Mouse (Mus musculus) G1E (cell line): ENCODE measurements at regions not wholly inside any gene's neighbourhood (a gene's known extent, or its start where the extent isn't known, plus 50 kb on each side); places are given as distances from the start of the nearest gene placed in this dataset.
"Not testable (repeated sequence)": the region's sequence is repeated elsewhere in the genome, so short reads cannot be mapped to it uniquely, and the experiment has no call there.

Experiments
- ATAC-seq: 2 replicates; pipeline ENCODE4 v1.8.0; 2016; ENCODE audit warnings: mild to moderate bottlenecking; ENCODE audit not compliant: insufficient number of reproducible peaks, poor library complexity, low FRiP score, severe bottlenecking; ENCODE audit errors: extremely low read depth
- DNase-seq: peaks from one replicate; pipeline ENCODE4 v3.0.0; 2012; ENCODE audit warnings: low spot score
- H3K27me3 ChIP-seq: 2 replicates; pipeline ENCODE4 v1.6.1; 2012; ENCODE audit warnings: mild to moderate bottlenecking, low read length, inconsistent platforms; ENCODE audit not compliant: insufficient read depth
- H3K36me3 ChIP-seq: replicated peaks from 2 replicates; pipeline ENCODE3; 2012; ENCODE audit warnings: mild to moderate bottlenecking, inconsistent platforms
- H3K4me1 ChIP-seq: 2 replicates; pipeline ENCODE4 v1.6.1; 2012; ENCODE audit warnings: low read depth, low read length, inconsistent platforms, mixed read lengths; ENCODE audit not compliant: insufficient read depth
- H3K4me3 ChIP-seq: 2 replicates; pipeline ENCODE4 v1.5.1; 2012; ENCODE audit warnings: low read depth, mild to moderate bottlenecking, inconsistent platforms, low read length, moderate library complexity, mixed read lengths
- H3K9me3 ChIP-seq: replicated peaks from 2 replicates; pipeline ENCODE4 v1.6.1; 2012; ENCODE audit warnings: inconsistent platforms
- CTCF ChIP-seq: IDR thresholded peaks from 2 replicates; pipeline ENCODE4 v1.5.1; 2012; ENCODE audit warnings: low read depth, low read length, inconsistent platforms, mixed read lengths
- GATA1 ChIP-seq: IDR thresholded peaks from 2 replicates; pipeline ENCODE4 v1.6.1; 2012; ENCODE audit warnings: borderline replicate concordance, low read length, inconsistent platforms, mixed read lengths
- GATA2 ChIP-seq: IDR thresholded peaks from 2 replicates; pipeline ENCODE4 v1.6.1; 2012; ENCODE audit warnings: low read depth, low read length, inconsistent platforms, borderline replicate concordance
- POLR2AphosphoS5 ChIP-seq: IDR thresholded peaks from 2 replicates; pipeline ENCODE4 v1.6.1; 2012; ENCODE audit warnings: low read depth, low read length, inconsistent platforms; ENCODE audit not compliant: insufficient replicate concordance
- TAL1 ChIP-seq: conservative IDR thresholded peaks from 2 replicates; pipeline ENCODE4 v1.6.1; 2012; ENCODE audit warnings: low read depth, low read length, inconsistent platforms, mixed read lengths

DNA sequence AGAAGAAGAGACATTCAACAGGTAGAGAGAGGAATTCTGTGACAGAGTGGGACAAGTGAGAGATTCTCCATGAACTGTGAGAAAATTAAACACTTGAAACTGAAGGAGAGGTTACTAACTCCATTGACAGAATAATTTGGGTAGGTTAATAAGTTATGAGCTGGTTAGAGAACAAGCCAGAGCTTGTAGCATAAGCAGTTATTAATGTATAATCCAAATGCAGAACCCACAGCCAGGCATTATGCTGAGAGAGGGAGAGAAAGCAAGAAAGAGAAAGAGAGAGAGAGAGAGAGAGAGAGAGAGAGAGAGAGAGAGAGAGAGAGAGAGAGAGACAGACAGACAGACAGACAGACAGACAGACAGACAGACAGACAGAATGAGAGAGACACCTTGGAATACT lies 397.0 kb downstream of the Adam6a start:
- ATAC-seq: no peak
- H3K36me3 ChIP-seq: no peaks in the 10 kb centered on the region
- H3K27me3 ChIP-seq: no peaks in the 10 kb centered on the region
- H3K4me1 ChIP-seq: no peaks in the 10 kb centered on the region
- H3K4me3 ChIP-seq: no peak overlapping the region
- no peak for DNase-seq
- no peak for TF ChIP-seq CTCF
- no peak for TF ChIP-seq GATA2
- TF ChIP-seq GATA1: no peak
- TF ChIP-seq POLR2AphosphoS5: no peak
- no peak for TF ChIP-seq TAL1
- no peaks in the 10 kb centered on the region for H3K9me3 ChIP-seq

DNA sequence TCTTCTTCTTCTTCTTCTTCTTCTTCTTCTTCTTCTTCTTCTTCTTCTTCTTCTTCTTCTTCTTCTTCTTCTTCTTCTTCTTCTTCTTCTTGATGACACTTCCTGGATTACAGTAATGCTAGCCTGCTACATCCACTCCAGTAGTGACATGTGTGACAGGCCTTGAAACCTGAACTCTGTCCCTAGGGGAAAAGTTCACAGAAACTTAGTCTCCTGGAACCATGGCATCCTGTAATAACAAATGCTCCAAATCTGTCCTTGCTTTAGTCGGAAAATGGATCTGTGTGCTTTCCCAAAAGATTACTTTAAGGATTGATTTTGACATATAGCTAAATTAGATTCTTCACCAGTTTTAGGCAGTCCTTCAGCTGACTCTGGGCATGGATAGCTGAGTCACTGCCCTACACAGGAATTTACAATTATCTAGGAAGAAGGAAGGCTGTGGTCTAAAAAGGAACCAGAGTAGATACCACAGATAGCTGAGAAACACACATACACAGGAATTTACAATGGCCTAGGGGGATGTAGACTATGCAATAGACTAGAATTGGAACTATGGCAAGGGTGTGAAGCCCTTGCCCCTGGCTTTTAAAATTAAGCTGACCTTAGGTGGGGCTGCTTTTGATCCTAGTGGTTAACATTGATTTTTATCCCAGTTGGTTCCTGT lies 400.1 kb downstream of the Adam6a start:
- not testable (repeated sequence) for H3K9me3 ChIP-seq, H3K36me3 ChIP-seq, ATAC-seq, H3K4me3 ChIP-seq, H3K4me1 ChIP-seq, DNase-seq, H3K27me3 ChIP-seq

DNA sequence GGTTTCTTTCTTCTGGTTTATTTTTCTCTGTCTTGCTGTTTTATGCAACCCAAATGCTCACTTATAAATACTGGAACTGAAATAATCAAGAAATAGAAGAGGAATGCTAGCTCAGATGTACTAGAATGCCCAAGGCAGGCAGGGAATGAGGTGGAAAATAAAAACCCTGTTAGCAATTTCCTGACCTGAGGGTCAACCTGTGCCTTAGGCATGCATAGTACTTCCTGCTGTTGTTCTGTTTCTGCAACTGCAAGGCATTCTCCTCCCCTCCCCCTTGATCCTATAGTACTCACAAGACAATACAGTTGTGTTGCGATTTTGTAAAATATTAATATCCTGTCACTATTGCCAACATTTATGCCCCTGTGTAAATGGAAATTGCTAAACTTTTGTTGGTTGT lies 402.1 kb downstream of the Adam6a start:
- not testable (repeated sequence) for H3K4me3 ChIP-seq, H3K36me3 ChIP-seq, H3K27me3 ChIP-seq, H3K9me3 ChIP-seq, H3K4me1 ChIP-seq, ATAC-seq, DNase-seq

DNA sequence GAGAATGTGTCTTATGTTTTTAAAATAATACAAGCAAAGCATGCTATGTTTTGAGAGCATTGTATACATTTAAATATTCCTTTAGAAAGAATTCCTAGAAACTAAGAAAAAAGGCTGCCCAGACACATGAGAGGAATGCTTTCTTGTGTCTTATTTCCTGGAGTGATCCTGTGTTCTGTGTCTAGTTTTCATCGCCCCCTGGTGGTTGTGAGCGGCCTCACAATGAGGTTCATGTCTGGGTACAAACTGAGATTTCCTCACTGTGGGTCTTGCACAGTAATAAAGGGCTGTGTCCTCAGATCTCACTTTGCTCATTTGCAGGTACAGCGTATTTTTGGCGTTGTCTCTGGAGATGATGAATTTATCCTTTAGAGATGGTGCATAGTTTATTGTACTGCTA lies 404.3 kb downstream of the Adam6a start:
- H3K4me3 ChIP-seq, ATAC-seq, DNase-seq, H3K9me3 ChIP-seq, H3K27me3 ChIP-seq, H3K4me1 ChIP-seq, H3K36me3 ChIP-seq: not testable (repeated sequence)

DNA sequence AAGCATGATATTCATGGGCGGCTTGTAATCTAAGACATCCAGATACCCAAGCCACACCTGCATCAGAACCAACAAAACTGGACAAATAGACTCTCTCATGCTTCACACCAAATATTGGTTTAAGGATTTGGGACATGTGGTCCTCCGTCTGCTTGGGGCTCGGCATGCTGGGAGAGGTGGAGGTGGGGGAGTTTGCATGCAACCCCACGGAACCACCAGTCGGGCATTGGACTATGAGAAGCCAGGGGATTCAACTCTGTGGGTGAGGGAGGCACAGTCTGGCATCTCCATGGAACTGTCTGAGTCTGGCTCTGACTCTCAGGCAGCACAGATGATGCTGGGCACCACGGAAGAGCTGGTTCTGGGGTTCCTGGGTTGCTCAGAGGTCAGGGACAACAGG lies 430.6 kb downstream of the Adam6a start:
- Histone ChIP-seq H3K27me3 (no peaks in the 10 kb centered on the region), H3K4me1 (no peaks in the 10 kb centered on the region), H3K36me3 (no peaks in the 10 kb centered on the region), H3K9me3 (peaks cover 6% of the 10 kb centered on the region), H3K4me3 (no peak overlapping the region)
- DNase-seq: no peak
- TF ChIP-seq GATA1 (no peak), GATA2 (no peak), POLR2AphosphoS5 (no peak)
- no peak for ATAC-seq

DNA sequence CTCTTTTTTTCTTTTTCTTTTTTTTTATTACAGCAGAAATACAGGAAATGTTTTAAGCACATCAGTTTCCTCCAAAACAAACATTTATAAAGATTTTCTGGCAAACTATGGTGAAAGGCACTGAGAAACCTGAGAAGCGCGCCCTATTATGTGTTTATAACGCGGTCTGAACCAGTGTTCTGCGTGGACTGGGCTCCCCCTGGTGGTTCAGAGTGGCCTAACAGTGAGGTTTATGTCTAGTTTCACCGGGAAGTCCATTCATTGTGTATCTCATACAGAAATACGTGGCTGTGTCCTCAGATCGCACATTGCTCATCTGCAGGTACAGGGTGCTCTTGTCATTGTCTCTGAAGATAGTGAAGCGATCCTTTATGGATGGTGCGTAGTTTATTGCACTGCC lies 437.9 kb downstream of the Adam6a start:
- not testable (repeated sequence) for ATAC-seq, H3K4me3 ChIP-seq, H3K4me1 ChIP-seq, DNase-seq, H3K9me3 ChIP-seq, H3K27me3 ChIP-seq, H3K36me3 ChIP-seq

DNA sequence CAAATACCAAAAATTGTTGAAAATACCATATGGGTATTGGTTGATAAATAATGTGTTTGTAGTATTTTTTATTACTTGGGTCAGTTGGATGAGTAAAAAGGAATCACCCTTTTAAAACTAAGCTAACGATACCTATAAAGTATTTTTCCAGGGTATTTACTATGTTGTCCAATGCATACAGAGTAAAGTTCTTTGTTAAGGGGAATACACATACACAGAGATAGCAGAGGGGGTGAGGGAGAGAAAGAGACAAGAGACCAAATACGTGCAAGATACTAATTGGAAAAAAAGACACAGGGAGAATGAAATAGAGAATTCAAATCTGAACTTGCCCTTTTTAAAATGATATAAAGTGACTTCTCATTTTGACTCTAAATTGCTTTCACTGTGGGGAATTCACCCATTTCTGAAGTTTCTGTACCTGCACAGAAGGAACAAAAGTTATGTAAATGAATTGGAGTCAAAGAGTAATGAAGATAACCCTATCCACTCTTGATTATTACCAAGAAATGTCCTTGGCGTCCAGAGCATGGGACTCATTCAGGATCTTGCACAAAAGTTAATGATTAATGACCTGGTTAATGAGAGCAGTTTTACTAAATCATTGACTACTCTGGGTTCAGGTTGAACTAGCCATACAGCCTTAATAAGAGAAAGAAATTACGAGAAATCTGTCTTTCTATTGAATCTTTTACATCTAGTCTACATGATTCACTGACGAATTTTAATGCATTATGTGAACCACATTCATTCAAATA lies 443.7 kb downstream of the Adam6a start:
- Histone ChIP-seq H3K9me3 (peaks cover 2% of the 10 kb centered on the region), H3K4me3 (no peak overlapping the region), H3K36me3 (no peaks in the 10 kb centered on the region), H3K27me3 (no peaks in the 10 kb centered on the region), H3K4me1 (no peaks in the 10 kb centered on the region)
- DNase-seq (no peak), ATAC-seq (no peak)
- no peak for TF ChIP-seq POLR2AphosphoS5
- TF ChIP-seq GATA2: no peak
- TF ChIP-seq GATA1: no peak
- TF ChIP-seq CTCF: no peak
- TF ChIP-seq TAL1: no peak
